Mouse (Mus musculus) C2C12 (cell line): ENCODE measurements at regions not wholly inside any gene's neighbourhood (a gene's known extent, or its start where the extent isn't known, plus 50 kb on each side); places are given as distances from the start of the nearest gene placed in this dataset.

ENCODE experiments used
- CEBPB ChIP-seq: IDR thresholded peaks from one replicate; pipeline ENCODE4 v1.6.1; 2011; ENCODE audit warnings: low read depth, mild to moderate bottlenecking, control low read depth, moderate library complexity
- CTCF ChIP-seq: IDR thresholded peaks from one replicate; pipeline ENCODE4 v1.5.1; 2011; ENCODE audit not compliant: control insufficient read depth, insufficient read depth, insufficient read length
- FOSL1 ChIP-seq: IDR thresholded peaks from one replicate; pipeline ENCODE4 v1.8.0; 2011; ENCODE audit warnings: mild to moderate bottlenecking, low read length; ENCODE audit not compliant: poor library complexity, insufficient read depth, severe bottlenecking
- MAX ChIP-seq: IDR thresholded peaks from one replicate; pipeline ENCODE4 v1.6.1; 2011; ENCODE audit warnings: mild to moderate bottlenecking, control low read depth
- MYOD1 ChIP-seq: IDR thresholded peaks from one replicate; pipeline ENCODE4 v1.6.1; 2011; ENCODE audit warnings: low read depth; ENCODE audit not compliant: control insufficient read depth, insufficient read length
- MYOG ChIP-seq: IDR thresholded peaks from one replicate; pipeline ENCODE4 v1.6.1; 2011; ENCODE audit not compliant: control insufficient read depth, insufficient read length; ENCODE audit errors: extremely low read depth
- USF1 ChIP-seq: IDR thresholded peaks from one replicate; pipeline ENCODE4 v1.6.1; 2011; ENCODE audit warnings: low read depth, mild to moderate bottlenecking, control low read depth, moderate library complexity

DNA sequence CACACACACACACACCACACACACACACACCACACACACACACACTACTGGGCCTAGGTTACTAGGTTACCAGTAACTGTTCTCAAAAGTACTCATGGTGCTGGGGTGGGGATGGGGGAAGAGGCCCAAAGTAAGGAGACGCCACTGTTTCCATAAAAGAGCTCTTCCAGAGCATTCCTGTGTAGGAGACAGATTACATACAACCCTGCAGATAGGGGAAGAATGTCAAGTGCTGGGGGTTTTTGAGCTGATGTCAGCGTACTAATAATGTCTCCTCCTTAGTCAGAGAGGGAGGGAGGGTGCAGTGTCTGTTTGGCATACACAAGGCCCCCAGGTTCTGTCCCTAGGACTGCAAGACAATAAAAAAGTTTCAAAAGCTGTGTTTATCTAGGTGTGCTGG, 334.4 kb downstream of the Tox3 start:
- TF ChIP-seq CTCF (no peak), CEBPB (no peak), MYOD1 (no peak), FOSL1 (no peak), USF1 (no peak), MAX (no peak), MYOG (no peak)
